Mouse (Mus musculus) megakaryocyte, embryonic 14.5 days (primary cell): ENCODE data around the gene Aamp.

Experiments
- FLI1 ChIP-seq: IDR thresholded peaks from 2 replicates; pipeline ENCODE4 v1.6.1; 2012; ENCODE audit warnings: low read length, inconsistent platforms, mixed read lengths
- GATA1 ChIP-seq: IDR thresholded peaks from 3 replicates; pipeline ENCODE4 v1.6.1; 2012; ENCODE audit warnings: mixed read lengths, low read length, inconsistent platforms, borderline replicate concordance

- TF ChIP-seq GATA1 (no peak), FLI1 (no peak)
Measured at GRCm38 (mm10) chr1:74309767-74310166, 25.2 kb upstream of the Aamp start.
